Mouse (Mus musculus): Measurements from ENCODE around the gene Nbas. TPM values are rescaled to one million over a fixed set of nuclear protein-coding genes. Genes with fewer than 3 reads are reported as not detected.

Nbas gene
- polyA plus RNA-seq, 1 experiment = 12.3 TPM

DNA sequence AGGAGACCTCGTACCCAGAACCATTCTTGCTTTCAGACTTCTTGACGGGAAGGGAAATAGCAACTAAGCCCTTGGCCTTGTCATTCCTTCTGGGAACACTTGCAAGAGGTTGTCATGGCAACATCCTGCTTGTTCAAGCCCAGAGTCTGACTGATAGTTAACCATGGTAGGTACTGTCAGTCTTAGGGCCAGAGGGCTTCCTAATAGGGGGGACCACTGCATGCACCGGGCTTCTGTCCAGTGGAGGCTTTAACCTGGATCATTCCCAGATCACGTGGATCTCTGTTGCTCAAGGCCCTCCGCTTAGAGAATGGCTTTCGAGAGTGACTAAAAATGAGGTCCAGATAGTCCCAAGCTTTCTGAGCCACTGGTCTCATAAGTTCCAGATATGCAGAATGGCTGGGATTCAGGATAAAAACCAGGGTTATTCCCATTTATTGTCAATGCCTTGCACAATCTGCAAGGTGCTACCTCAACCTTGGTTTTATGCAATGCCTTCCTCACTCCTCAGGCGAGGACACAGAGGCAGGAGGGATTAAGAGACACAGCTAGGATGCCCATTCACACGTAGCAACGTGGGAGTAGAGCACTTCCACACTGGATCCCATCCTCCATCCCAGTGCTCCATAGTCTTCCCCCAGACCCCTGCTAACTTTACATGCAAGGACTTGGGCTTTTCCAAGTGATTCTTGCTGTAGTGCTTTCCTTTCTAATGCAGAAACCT is 326.0 kb downstream of the Nbas start:
- 85% methylated on average over 9 of the region's 9 CpGs for WGBS
- no peak overlapping the region for H3K4me3 ChIP-seq (ENCODE audit: control insufficient read depth, insufficient read depth, low read length)
- no peaks in the 10 kb centered on the region for H3K4me1 ChIP-seq (replicated peaks; ENCODE audit: control insufficient read depth, insufficient read depth, low read length)
- no peak overlapping the region for H3K27ac ChIP-seq (ENCODE audit: control insufficient read depth, insufficient read depth, low read length)
- no peaks in the 10 kb centered on the region for H3K27me3 ChIP-seq (ENCODE audit: control insufficient read depth, insufficient read depth, low read length)
- DNase-seq = no peak
- no peaks in the 10 kb centered on the region for H3K36me3 ChIP-seq (ENCODE audit: control insufficient read depth, insufficient read depth, low read length)
- TF ChIP-seq POLR2A (IDR thresholded peaks at IDR 0.05; ENCODE audit: control insufficient read depth, extremely low read depth, insufficient read depth, low read length, poor library complexity) = no peak
- TF ChIP-seq CTCF (IDR thresholded peaks at IDR 0.05; ENCODE audit: borderline replicate concordance, control insufficient read depth, extremely low read depth, insufficient read depth, low read length, poor library complexity) = no peak

DNA sequence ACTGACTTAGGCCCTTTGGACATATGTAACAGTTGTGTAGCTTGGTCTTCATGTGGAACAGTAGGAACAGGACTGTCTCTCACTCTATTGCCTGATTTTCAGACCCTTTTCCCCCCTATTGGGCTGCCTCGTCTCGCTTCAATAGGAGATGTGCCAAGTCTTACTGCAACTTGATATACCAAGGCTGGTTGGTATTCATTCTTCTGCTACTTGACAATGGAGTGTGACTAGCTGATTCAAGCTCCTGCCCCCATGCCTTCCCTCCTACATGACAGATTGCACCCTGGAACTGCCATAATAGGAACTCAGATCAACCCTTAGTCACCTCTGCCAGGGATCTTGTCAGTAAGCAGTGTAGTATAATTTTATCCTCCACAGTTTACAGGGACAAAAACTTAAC is 328.1 kb downstream of the Nbas start:
- 87% methylated on average over 2 of the region's 2 CpGs for WGBS
- DNase-seq = no peak
- no peak overlapping the region for H3K27ac ChIP-seq (ENCODE audit: control insufficient read depth, insufficient read depth, low read length)
- TF ChIP-seq POLR2A (IDR thresholded peaks at IDR 0.05; ENCODE audit: control insufficient read depth, extremely low read depth, insufficient read depth, low read length, poor library complexity) (no peak), CTCF (IDR thresholded peaks at IDR 0.05; ENCODE audit: borderline replicate concordance, control insufficient read depth, extremely low read depth, insufficient read depth, low read length, poor library complexity) (no peak)
- no peaks in the 10 kb centered on the region for H3K27me3 ChIP-seq (ENCODE audit: control insufficient read depth, insufficient read depth, low read length)
- no peaks in the 10 kb centered on the region for H3K36me3 ChIP-seq (ENCODE audit: control insufficient read depth, insufficient read depth, low read length)
- H3K4me3 ChIP-seq (ENCODE audit: control insufficient read depth, insufficient read depth, low read length) = no peak overlapping the region
- no peaks in the 10 kb centered on the region for H3K4me1 ChIP-seq (replicated peaks; ENCODE audit: control insufficient read depth, insufficient read depth, low read length)

GRCm38 (mm10) chr12:13598545-13598944 is 329.6 kb downstream of the Nbas start:
- H3K27ac ChIP-seq (ENCODE audit: control insufficient read depth, insufficient read depth, low read length) = no peak overlapping the region
- 81% methylated on average over 4 of the region's 4 CpGs for WGBS
- no peaks in the 10 kb centered on the region for H3K4me1 ChIP-seq (replicated peaks; ENCODE audit: control insufficient read depth, insufficient read depth, low read length)
- TF ChIP-seq CTCF (IDR thresholded peaks at IDR 0.05; ENCODE audit: borderline replicate concordance, control insufficient read depth, extremely low read depth, insufficient read depth, low read length, poor library complexity) (no peak), POLR2A (IDR thresholded peaks at IDR 0.05; ENCODE audit: control insufficient read depth, extremely low read depth, insufficient read depth, low read length, poor library complexity) (no peak)
- H3K27me3 ChIP-seq (ENCODE audit: control insufficient read depth, insufficient read depth, low read length) = no peaks in the 10 kb centered on the region
- H3K4me3 ChIP-seq (ENCODE audit: control insufficient read depth, insufficient read depth, low read length) = no peak overlapping the region
- H3K36me3 ChIP-seq (ENCODE audit: control insufficient read depth, insufficient read depth, low read length) = no peaks in the 10 kb centered on the region
- DNase-seq = no peak

DNA sequence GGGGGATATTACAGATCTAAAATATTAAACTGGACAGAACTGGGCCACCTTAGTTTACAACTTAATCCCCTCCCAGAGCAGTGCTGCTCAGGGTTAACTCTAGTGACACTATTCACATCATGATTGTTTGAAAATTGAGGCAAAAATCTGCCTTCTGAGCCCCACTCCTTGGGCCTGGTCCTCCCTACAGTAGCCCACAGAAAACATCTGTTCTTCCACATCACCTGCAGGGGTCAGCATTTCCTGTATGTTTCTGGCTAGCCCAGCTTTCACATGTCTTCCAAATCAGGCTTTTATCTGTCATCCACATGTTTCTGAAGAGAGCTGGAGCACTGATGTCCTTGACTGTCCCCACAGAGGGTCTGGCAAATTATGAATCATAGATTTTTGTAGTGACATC is 333.5 kb downstream of the Nbas start:
- H3K27me3 ChIP-seq (ENCODE audit: control insufficient read depth, insufficient read depth, low read length) = no peaks in the 10 kb centered on the region
- H3K4me3 ChIP-seq (ENCODE audit: control insufficient read depth, insufficient read depth, low read length) = no peak overlapping the region
- no peak for DNase-seq
- H3K27ac ChIP-seq (ENCODE audit: control insufficient read depth, insufficient read depth, low read length) = no peak overlapping the region
- TF ChIP-seq POLR2A (IDR thresholded peaks at IDR 0.05; ENCODE audit: control insufficient read depth, extremely low read depth, insufficient read depth, low read length, poor library complexity) (no peak), CTCF (IDR thresholded peaks at IDR 0.05; ENCODE audit: borderline replicate concordance, control insufficient read depth, extremely low read depth, insufficient read depth, low read length, poor library complexity) (no peak)
- no peaks in the 10 kb centered on the region for H3K36me3 ChIP-seq (ENCODE audit: control insufficient read depth, insufficient read depth, low read length)
- no peaks in the 10 kb centered on the region for H3K4me1 ChIP-seq (replicated peaks; ENCODE audit: control insufficient read depth, insufficient read depth, low read length)

- Histone ChIP-seq H3K27ac (ENCODE audit: control insufficient read depth, insufficient read depth, low read length) (no peak overlapping the region), H3K36me3 (ENCODE audit: control insufficient read depth, insufficient read depth, low read length) (no peaks in the 10 kb centered on the region), H3K4me1 (replicated peaks; ENCODE audit: control insufficient read depth, insufficient read depth, low read length) (no peaks in the 10 kb centered on the region), H3K27me3 (ENCODE audit: control insufficient read depth, insufficient read depth, low read length) (no peaks in the 10 kb centered on the region), H3K4me3 (ENCODE audit: control insufficient read depth, insufficient read depth, low read length) (no peak overlapping the region)
- TF ChIP-seq CTCF (IDR thresholded peaks at IDR 0.05; ENCODE audit: borderline replicate concordance, control insufficient read depth, extremely low read depth, insufficient read depth, low read length, poor library complexity) = no peak
- TF ChIP-seq POLR2A (IDR thresholded peaks at IDR 0.05; ENCODE audit: control insufficient read depth, extremely low read depth, insufficient read depth, low read length, poor library complexity) = no peak
- WGBS = 75% methylated on average over 2 of the region's 2 CpGs
- no peak for DNase-seq
Measured at GRCm38 (mm10) chr12:13607021-13607420, 338.1 kb downstream of the Nbas start.

DNA sequence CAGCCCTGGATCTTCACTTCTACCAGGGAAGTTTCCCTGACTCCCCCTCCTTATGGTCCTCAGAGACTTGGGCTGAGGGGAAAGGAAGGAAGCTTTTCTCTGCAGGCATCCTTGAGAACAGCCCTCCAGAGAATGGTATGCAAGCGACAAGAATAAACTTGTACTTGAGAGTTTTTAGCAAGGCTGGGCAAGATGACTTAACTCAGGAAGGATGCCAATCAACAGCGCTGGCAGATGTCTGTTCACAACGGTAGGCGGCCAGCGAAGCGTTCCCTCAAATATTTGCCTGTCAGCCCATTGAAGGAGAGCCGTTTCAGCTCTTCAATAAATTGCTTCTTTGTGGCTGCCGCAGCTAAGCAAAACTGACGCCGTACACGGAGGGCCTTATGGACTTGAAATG is 340.1 kb downstream of the Nbas start:
- Histone ChIP-seq H3K4me3 (ENCODE audit: control insufficient read depth, insufficient read depth, low read length) (no peak overlapping the region), H3K27me3 (ENCODE audit: control insufficient read depth, insufficient read depth, low read length) (no peaks in the 10 kb centered on the region), H3K4me1 (replicated peaks; ENCODE audit: control insufficient read depth, insufficient read depth, low read length) (no peaks in the 10 kb centered on the region), H3K36me3 (ENCODE audit: control insufficient read depth, insufficient read depth, low read length) (no peaks in the 10 kb centered on the region), H3K27ac (ENCODE audit: control insufficient read depth, insufficient read depth, low read length) (no peak overlapping the region)
- WGBS = 85% methylated on average over 11 of the region's 11 CpGs
- TF ChIP-seq CTCF (IDR thresholded peaks at IDR 0.05; ENCODE audit: borderline replicate concordance, control insufficient read depth, extremely low read depth, insufficient read depth, low read length, poor library complexity) (no peak), POLR2A (IDR thresholded peaks at IDR 0.05; ENCODE audit: control insufficient read depth, extremely low read depth, insufficient read depth, low read length, poor library complexity) (no peak)
- DNase-seq = no peak

GRCm38 (mm10) chr12:13613041-13613440 is 344.1 kb downstream of the Nbas start:
- no peak for DNase-seq
- TF ChIP-seq POLR2A (IDR thresholded peaks at IDR 0.05; ENCODE audit: control insufficient read depth, extremely low read depth, insufficient read depth, low read length, poor library complexity) = no peak
- no peak for TF ChIP-seq CTCF (IDR thresholded peaks at IDR 0.05; ENCODE audit: borderline replicate concordance, control insufficient read depth, extremely low read depth, insufficient read depth, low read length, poor library complexity)
- no peak overlapping the region for H3K4me3 ChIP-seq (ENCODE audit: control insufficient read depth, insufficient read depth, low read length)
- H3K4me1 ChIP-seq (replicated peaks; ENCODE audit: control insufficient read depth, insufficient read depth, low read length) = no peaks in the 10 kb centered on the region
- no peak overlapping the region for H3K27ac ChIP-seq (ENCODE audit: control insufficient read depth, insufficient read depth, low read length)
- no peaks in the 10 kb centered on the region for H3K27me3 ChIP-seq (ENCODE audit: control insufficient read depth, insufficient read depth, low read length)
- H3K36me3 ChIP-seq (ENCODE audit: control insufficient read depth, insufficient read depth, low read length) = no peaks in the 10 kb centered on the region
- 22% methylated on average over 2 of the region's 2 CpGs for WGBS
